Mouse (Mus musculus) embryonic fibroblast, embryonic 13.5 days (primary cell): ENCODE results near the gene Cacnb4.

Experiments used
- CTCF ChIP-seq: IDR thresholded peaks from 2 replicates; pipeline ENCODE4 v1.5.1; 2011; ENCODE audit warnings: mild to moderate bottlenecking, control low read depth, low read length, moderate library complexity, borderline replicate concordance; ENCODE audit not compliant: insufficient read depth
- POLR2A ChIP-seq: IDR thresholded peaks from 2 replicates; pipeline ENCODE4 v1.6.1; 2011; ENCODE audit warnings: low read depth, mild to moderate bottlenecking, control low read depth, low read length, moderate library complexity

DNA sequence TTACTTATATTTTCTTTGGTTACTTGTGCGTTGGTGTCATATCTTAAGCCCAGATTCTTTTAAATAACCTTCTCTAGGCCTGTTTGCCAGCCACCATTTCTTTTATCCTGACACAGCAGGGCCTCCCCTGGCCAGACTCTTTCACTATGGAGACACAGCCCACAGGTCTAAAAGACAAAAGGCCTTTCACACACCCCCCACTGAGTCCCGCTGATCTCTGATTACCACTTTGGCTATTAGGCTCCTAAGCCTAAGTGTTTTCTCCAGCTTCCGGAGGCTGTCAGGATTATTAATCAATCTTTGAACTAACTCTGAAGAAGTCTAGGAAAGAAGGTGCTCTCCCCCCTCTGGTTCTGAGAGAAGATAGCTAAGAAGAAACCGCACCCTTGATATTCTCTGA, 41.3 kb downstream of the Cacnb4 start:
- TF ChIP-seq CTCF (no peak), POLR2A (no peak)
